Mouse (Mus musculus) adrenal gland, adult (tissue): ENCODE results near the gene Ddr2.
A peak's percentile ranks its signal among the peaks of the same experiment; 100 is the strongest.
"Not testable (repeated sequence)": the region's sequence is repeated elsewhere in the genome, so short reads cannot be mapped to it uniquely, and the experiment has no call there.

Source experiments
- DNase-seq, 2 experiments: peaks; one replicate each; pipeline ENCODE4 v3.0.0; 2022 to 2023; ENCODE audit warnings: low spot score in 1 of 2; ENCODE audit not compliant: inconsistent age in 2 of 2

Ddr2 gene

DNA sequence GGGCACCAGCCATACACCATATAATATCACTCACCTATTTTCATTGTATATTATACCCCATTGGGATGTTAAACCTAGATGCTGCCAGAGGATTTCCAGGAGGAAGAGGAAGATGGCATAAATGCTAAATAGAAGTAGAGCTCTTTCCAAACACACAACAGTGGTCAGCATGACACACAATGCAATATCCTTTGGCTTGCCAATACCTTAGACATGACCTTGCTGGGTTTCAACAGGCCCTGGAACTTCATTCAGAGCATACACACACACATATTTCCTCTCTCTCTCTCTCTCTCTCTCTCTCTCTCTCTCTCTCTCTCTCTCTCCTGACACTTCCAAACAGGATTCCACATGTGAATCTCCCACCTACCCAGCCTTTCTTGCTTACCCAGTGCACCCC lies 66.8 kb downstream of the Ddr2 start:
- peak in 1 of 2 experiments; percentile 53 for DNase-seq

DNA sequence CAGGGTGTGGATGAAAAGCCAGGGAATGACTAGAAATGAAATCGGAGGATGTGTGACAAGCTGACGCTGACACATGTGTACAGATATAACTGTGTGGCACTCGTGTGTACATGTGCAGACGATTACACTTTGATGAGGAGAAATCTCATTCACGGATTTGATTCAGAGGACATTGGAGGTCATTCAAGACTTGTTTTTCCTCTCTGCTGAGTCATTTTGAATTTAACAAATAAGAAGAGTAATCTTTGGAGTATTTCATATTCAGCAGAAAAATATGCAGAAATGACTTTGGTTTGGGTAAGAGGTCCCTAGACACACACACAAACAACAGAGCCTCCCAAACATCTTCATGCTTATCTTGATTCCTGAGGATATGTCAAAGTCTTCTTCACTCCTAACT lies 67.6 kb downstream of the Ddr2 start:
- no peak for DNase-seq

GRCm38 (mm10) chr1:170039402-170039801 lies 71.2 kb downstream of the Ddr2 start:
- peak in 1 of 2 experiments; percentile 40 for DNase-seq

DNA sequence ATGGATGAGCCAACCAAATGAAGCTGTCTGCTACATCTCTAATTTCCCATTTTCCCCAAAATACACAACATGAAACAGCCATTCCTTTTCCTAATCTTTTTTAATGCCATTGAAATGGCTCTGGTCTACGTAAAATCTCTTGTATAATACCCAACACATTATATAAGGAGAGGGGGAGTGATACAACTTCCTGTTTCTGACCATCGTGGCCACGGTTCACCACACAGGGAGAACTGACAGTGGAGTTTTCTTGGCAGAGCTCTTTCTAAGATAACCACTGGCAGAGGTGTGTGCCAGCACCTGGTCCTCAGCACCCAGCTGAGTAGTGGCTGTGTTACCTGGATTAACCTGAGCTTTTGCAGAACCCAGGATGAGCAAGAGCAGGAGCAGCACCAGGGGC lies 75.0 kb downstream of the Ddr2 start:
- no peak for DNase-seq

DNA sequence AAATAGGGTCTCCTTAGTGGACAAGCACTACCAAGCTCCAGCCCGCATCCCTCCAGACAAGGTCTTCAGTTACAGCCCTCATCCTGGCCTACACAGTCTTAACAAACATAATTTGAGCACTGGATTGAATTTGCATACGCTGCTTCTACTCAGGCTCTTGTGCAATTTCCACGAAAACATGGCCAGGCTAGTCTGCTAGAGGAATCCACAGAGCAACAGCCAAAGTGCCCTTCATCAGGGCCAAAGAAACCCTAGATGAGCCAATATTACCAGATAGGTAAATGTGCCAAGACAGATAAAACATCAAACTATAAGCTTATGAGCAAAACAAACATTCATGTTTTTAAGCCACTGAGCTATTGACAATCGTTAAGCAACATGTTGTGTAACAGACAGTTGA lies 75.6 kb downstream of the Ddr2 start:
- DNase-seq = peak in 1 of 2 experiments; percentile 32

DNA sequence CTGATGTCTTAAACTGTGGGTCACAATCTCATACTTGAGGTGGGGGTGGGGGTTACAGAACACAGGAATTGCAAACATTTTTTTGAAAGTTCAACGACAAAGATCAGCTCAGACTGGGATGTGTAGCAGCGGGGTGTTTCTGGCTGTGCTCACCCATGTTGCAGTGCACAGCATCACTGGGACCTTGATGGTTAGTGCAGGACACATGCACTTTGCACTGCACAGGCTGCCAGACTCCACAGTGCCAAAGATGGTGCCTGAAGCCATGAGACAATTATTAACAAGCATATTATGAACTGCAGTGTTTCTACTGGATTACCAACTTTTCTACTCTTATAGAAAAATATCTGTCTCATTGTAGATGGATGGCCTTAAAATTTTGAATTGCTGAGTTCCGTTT lies 78.9 kb downstream of the Ddr2 start:
- DNase-seq = no peak

- no peak for DNase-seq
Measured at GRCm38 (mm10) chr1:170014784-170015183, 95.8 kb downstream of the Ddr2 start.

DNA sequence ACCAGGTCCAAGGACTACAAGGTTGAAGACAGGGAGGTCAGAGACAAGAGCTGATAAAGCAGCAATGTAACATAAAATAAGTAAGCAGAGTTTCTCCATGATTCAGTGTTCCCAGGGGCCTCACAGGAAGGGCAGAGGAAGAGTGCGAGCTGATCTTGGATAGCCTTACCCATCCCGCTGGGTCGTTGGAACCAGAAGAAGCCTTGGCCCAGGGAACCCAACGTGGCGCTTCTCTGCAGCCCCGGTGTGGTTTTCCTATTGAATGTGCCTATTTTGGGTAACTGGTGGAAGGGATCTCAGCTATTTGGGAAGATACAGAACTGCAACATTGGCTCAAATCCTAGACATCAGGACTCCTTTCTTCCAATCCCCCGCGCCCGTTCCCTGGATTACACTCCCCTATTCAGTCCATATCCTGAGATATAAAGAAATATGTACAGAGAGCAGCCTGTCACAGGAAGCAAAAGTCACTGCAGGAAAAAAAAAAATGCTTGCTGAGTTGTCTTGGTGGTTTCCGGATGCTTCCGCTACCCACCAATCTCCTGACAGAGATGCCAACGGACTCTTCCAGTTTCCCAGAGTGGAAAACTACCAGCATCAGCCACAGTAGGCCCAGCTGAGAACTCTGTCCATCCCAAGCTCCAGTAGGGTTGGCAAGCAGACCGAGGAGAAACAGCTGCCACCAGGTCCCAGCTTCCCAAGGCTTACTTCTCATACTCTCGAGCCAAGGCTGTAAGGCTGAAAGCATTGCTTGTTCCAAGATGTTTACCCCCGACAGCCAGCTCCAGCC lies 99.7 kb downstream of the Ddr2 start:
- DNase-seq = peak in 1 of 2 experiments; percentile 28

- peak in 1 of 2 experiments; percentile 69 for DNase-seq
Measured at GRCm38 (mm10) chr1:170009296-170009695, 101.3 kb downstream of the Ddr2 start.

DNA sequence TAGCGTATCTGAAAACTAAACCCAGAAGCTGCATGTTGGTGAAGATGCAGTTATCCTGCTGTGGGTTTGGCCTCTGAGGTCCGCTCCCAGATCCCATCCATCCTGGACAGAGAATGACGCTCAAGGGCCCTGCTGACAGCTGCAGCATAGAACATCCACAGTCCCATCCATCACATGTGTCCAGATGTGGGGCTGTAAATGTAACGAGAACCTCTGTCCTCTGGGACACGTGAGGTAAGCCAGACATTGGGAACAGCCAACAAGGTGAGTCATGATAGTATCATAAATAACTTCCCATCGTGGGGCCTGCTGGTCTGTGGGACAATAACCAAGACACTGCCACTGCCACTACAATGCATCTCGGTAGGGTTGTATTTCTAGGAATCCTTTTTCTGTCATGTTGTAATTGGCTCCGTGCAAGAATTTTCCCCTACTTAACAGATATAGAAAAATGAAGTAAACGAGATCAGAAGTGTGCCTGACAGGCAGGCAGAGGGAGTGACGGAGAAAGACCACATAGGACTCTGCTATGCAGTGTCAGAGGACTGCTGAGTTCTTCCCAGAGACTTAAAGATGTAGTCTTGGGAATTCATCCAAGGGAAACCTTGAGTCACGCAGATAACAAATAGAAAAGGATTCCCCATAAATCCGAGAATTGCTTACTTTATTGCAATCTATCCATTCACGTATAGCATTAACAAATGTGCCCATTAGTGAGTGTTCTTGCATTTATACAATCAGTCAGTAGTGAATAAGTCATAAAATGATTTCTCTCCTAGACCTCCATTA lies 101.9 kb downstream of the Ddr2 start:
- DNase-seq = peak in 1 of 2 experiments; percentile 61

GRCm38 (mm10) chr1:170006516-170006915 lies 104.0 kb downstream of the Ddr2 start:
- DNase-seq = peak in 1 of 2 experiments; percentile 9

DNA sequence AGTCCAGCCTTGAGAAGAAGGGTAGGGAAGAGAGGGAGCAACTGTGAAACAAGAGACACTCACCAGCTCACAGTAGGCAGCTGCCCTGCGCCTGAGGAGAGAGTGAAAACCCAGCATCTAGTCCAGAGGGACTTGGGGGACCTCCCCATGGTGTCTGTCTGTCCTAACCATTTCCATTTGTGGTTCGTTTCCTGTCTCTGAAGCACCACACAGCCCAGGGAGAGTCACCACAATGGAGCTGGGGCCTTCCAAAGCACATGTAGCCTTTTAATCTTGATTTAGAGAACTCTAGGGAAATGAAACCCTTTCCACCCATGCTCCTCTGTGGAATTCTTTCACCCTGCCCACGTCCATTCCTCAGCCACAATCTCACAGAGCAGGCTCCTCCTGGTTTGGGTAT lies 105.3 kb downstream of the Ddr2 start:
- DNase-seq = no peak

GRCm38 (mm10) chr1:169993901-169994300 lies 116.7 kb downstream of the Ddr2 start:
- not testable (repeated sequence) for DNase-seq

DNA sequence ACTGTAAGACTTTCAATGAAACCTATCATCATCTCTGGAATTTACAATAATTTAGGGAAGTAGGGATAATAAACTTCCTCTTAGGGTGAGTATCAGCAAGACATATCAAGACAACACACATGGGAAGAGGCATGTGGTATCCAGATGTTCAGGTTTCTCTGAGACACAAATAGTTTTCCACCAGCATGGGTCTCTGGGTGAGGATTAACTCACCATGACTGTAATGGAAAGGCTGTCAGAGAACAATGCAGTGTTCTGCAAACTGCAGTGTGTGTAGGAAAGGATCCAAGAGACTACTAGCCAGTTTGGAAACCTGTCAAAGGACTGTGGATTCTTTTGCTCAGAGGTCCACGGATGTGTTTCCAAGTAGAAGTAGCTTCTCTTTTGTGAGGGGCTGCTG lies 124.4 kb downstream of the Ddr2 start:
- DNase-seq = no peak

DNA sequence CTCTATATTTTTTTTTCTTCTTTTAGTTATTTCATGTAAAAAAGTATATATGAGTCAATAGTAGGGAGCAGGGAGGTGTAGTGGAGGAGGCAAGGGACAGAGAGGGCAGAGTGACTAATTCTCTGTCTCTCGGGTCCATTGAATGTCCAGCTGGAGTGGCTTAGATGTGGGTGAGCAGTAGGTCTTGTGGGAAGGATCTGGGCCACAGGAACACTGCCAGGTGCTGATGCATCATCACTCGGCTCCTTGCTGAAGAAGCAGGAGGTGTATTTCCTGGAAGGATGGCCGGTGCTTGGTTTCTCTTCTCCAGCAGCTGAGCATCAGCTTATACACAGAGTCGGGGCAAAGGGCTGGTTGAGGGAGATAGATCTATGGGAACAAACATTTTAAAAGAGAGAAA lies 132.9 kb downstream of the Ddr2 start:
- no peak for DNase-seq

DNA sequence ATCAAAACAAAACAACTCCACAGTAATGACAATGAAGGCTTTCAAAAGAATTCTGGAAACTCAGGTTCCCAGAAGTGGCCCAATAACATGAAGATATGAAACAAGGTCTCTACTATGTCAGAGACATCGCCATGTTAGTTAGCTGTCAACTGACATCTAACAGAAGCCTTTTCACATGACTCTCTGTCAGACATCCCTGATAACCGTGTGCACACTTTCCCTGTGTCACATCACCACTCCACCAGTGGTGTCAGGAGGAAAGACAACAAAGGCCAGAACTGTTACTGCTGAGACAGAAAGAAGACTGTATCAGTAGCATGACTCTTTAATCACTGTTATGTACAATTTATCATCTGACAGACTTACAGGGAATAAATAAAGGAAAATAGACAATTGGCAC lies 138.6 kb downstream of the Ddr2 start:
- no peak for DNase-seq

DNA sequence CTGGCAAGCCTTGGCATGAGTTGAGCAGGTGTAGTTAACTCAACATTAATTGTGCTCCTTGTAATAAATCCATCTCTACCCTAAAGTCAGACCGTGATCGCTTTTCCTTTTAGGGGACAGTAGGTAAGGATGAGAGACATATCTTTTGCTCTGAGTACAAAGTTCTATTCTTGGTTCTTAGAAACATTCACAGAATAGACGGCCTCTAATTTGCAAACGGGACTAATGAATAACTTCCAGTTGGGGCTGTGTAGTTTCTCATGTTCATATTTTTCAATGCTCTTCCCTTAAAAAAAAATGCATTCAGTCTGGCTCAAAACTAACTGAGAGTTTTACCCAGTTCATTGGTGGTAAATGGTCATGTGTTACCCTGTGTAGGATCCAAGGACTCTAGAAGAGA lies 139.6 kb downstream of the Ddr2 start:
- no peak for DNase-seq

DNA sequence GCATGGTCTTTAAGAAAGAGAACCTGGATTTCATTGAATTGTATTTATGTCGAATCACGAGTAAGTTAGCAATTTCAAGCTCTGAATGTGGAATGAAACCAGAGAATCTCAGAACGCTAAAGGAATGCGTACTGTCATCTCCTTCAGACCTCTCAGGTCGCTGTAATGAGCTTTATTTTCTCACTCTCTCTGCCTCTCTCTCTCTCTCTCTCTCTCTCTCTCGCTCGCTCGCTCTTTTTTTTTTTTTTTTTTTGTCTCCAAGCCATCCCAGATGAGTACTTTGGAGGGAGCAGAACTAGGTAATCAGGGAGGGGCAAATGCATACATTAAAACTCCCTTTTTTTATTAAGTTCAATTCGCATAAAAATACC lies 141.1 kb downstream of the Ddr2 start:
- DNase-seq = no peak

GRCm38 (mm10) chr1:169968792-169969515 lies 141.6 kb downstream of the Ddr2 start, which contains the start of gene Hsd17b7:
Gene Hsd17b7, minus strand, starts transcription at chr1:169969241.
- peak; percentile 99 for DNase-seq

DNA sequence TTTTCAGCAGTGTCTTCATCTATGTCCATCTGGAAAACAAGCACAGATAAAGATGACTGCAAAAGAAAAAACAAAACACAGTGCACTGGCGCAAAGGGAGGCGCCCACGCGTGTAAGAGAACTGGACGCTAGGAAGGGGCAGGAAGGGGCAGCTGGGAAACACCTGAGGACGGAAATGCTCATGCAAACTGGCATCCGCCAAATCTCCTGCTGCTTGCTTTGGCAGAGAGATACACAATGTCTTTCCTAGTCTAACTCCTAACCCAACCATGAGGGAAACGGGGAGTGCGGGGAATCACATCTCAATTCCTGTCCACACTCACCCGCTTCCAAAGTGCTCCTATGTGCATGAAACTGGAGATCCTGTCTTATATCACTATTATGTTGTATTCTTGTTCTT lies 157.5 kb downstream of the Ddr2 start:
- DNase-seq = no peak

- no peak for DNase-seq
Measured at GRCm38 (mm10) chr1:169952636-169953035, 157.9 kb downstream of the Ddr2 start.

- no peak for DNase-seq
Measured at GRCm38 (mm10) chr1:169951561-169951960, 159.0 kb downstream of the Ddr2 start.
